8 mouse cellular contexts compared by ENCODE assay signal in the genomic region with DNA sequence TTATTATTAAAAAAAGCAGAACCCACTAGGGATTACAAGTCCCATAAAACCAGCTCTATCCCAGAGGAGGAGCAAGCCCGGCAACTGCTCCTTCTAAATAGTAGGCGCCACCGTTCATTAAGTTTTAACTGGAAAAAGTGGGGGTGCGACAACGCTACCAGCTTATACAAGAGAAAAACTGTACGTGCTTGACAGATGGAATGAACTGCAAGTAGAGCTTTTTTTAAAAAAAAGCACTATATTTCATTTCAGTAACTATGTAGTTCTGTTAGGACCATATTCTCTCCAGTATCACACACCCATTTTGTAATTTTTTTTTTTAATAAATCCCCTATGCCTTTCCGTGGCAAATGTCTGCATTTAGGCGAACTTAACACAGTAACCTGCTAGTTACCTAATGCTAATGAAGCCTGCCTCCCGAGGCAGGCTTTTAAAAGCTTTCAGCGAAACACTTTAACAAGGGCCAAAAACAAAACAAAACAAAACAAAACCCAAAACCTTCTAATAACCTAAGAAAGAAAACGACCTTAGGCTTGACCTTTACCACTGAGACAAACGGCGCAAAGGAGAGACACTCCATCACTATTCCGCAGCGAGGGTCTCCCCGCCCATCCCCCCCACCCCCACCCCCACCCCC. TPM values are rescaled to one million over a fixed set of nuclear protein-coding genes. Genes with fewer than 3 reads are reported as not detected.
DNase-seq lines count a peak whose midpoint lies in the region; ATAC-seq and TF ChIP-seq lines count a peak whose summit lies in the region.

No protein-coding gene starts in this region.

- no peaks in the 10 kb centered on the region for H3K27me3 ChIP-seq in hindbrain, postnatal 0 days (ENCODE audit: insufficient read depth, low read length)

- peaks cover 57% of the 10 kb centered on the region for H3K79me2 ChIP-seq in macrophage (ENCODE audit: inconsistent target)

- 0 out of 2 replicates have a peak overlapping the region, but pooled peaks have one; percentile 87 for H3K27ac ChIP-seq in hindbrain, postnatal 0 days
- H3K27ac ChIP-seq in macrophage: peak overlapping the region; percentile 21; the same call in 1 of the 2 replicates

- WGBS in lung, adult 2 months: 2% methylated on average over 16 of the region's 16 CpGs
- WGBS in hindbrain, postnatal 0 days: 1% methylated on average over 16 of the region's 16 CpGs
- WGBS in macrophage (ENCODE audit: missing documents): 12% methylated on average over 11 of the region's 16 CpGs

- H3K4me1 ChIP-seq in lung, adult 2 months (ENCODE audit: control insufficient read depth, insufficient read depth, low read length): peaks cover 23% of the 10 kb centered on the region
- peaks cover 8% of the 10 kb centered on the region; the same call in 1 of the 2 replicates for H3K4me1 ChIP-seq in hindbrain, postnatal 0 days (ENCODE audit: insufficient read depth, low read length)

- no peak for TF ChIP-seq CTCF in lung, adult 2 months (IDR thresholded peaks at IDR 0.05; ENCODE audit: insufficient read depth, low read length)
- no peak for TF ChIP-seq CTCF in brain, embryonic 14.5 days (IDR thresholded peaks at IDR 0.05; ENCODE audit: borderline replicate concordance, extremely low read depth, insufficient read depth, insufficient read length)
- TF ChIP-seq CTCF in hindbrain, postnatal 0 days (IDR thresholded peaks at IDR 0.05; ENCODE audit: low read depth): no peak

- TF ChIP-seq POLR2A in lung, adult 2 months (IDR thresholded peaks at IDR 0.05; ENCODE audit: borderline replicate concordance, extremely low read depth, low read depth, low read length): no peak
- TF ChIP-seq POLR2A in brain, embryonic 14.5 days (IDR thresholded peaks at IDR 0.05; ENCODE audit: borderline replicate concordance, extremely low read depth, insufficient read depth, insufficient read length, poor library complexity, severe bottlenecking): no peak

- ATAC-seq in hindbrain, postnatal 0 days: no peak; the same call in 1 of the 2 replicates

- no peaks in the 10 kb centered on the region for H3K9me3 ChIP-seq in hindbrain, postnatal 0 days (ENCODE audit: low read length)

- peak overlapping the region; percentile 78 for H3K9ac ChIP-seq in hindbrain, postnatal 0 days (replicated peaks; ENCODE audit: low read length)

- peak overlapping the region; percentile 99 for H3K4me3 ChIP-seq in lung, adult 2 months (replicated peaks; ENCODE audit: extremely low read depth, low read depth, low read length)
- peak overlapping the region; percentile 65 for H3K4me3 ChIP-seq in hindbrain, postnatal 0 days (ENCODE audit: low read length)
- peak overlapping the region; percentile 59 for H3K4me3 ChIP-seq in macrophage (ENCODE audit: inconsistent target)

- H3K36me3 ChIP-seq in hindbrain, postnatal 0 days (ENCODE audit: insufficient read depth, low read length): no peaks in the 10 kb centered on the region
- no peaks in the 10 kb centered on the region for H3K36me3 ChIP-seq in macrophage (ENCODE audit: inconsistent target)

- peak overlapping the region; percentile 57 for H3K4me2 ChIP-seq in hindbrain, postnatal 0 days (ENCODE audit: low read depth, low read length)

- DNase-seq in lung, adult 2 months: no peak
- DNase-seq in lung, postnatal 14 days: no peak
- peak; percentile 62 for DNase-seq in brain, embryonic 14.5 days (ENCODE audit: low read depth)
- DNase-seq in hindbrain, postnatal 0 days (ENCODE audit: low spot score): peak; percentile 35
- no peak for DNase-seq in adrenal gland, postnatal 25 days
- DNase-seq in lung, postnatal 10 days: no peak
- DNase-seq in gastrocnemius, postnatal 25 days: no peak

RNA-seq across cellular contexts. Expression of a gene that starts 1.0 kb away (rescaled TPM):
- polyA plus RNA-seq in lung, adult 2 months (2012; rRNA removed): 8.1 and 13.0 TPM in 2 replicates
- 39.5 and 46.8 TPM in 2 replicates for polyA plus RNA-seq in brain, embryonic 14.5 days (2012; rRNA removed)
- 51.0 and 53.2 TPM in 2 replicates for total RNA-seq in hindbrain, postnatal 0 days (2014; rRNA removed)
- polyA plus RNA-seq in hindbrain, postnatal 0 days (2015; fragmentation: Nextera tagmentation; extraction: Ambion mirVana): 25.6 and 28.0 TPM in 2 replicates
- total RNA-seq in macrophage (2018; cell fraction: chromatin; rRNA removed): 10 to 100 TPM; 17.5 to 61.8 (median 32.3) TPM
- total RNA-seq in macrophage (2018; cell fraction: cytosol; rRNA removed): 10 to 100 TPM; 45.7 to 76.2 (median 63.1) TPM
- 10 to 100 TPM; 27.8 to 82.9 (median 47.6) TPM for total RNA-seq in macrophage (2018; cell fraction: nucleus; rRNA removed)
- 35.3 to 58.7 TPM (median 56.2 TPM) in 3 replicates for polyA plus RNA-seq in macrophage (2018)
- total RNA-seq in adrenal gland, postnatal 25 days (2021): 51.8 and 52.7 TPM in 2 replicates
- 10 to 100 TPM; 30.7 to 31.8 TPM for total RNA-seq in gastrocnemius, postnatal 25 days (2021)

RNA-seq across cellular contexts. Expression of a gene that starts 45.5 kb away (rescaled TPM):
- 0.34 and 15.0 TPM in 2 replicates for polyA plus RNA-seq in lung, adult 2 months (2012; rRNA removed)
- 1.8 and 4.1 TPM in 2 replicates for polyA plus RNA-seq in brain, embryonic 14.5 days (2012; rRNA removed)
- total RNA-seq in hindbrain, postnatal 0 days (2014; rRNA removed): 1.2 and 2.5 TPM in 2 replicates
- 0.38 and 0.58 TPM in 2 replicates for polyA plus RNA-seq in hindbrain, postnatal 0 days (2015; fragmentation: Nextera tagmentation; extraction: Ambion mirVana)
- 1 to 10 TPM in 15 of 26 experiments, under 1 TPM in 10, not detected in 1; 0.08 to 5.6 (median 1.5) TPM for total RNA-seq in macrophage (2018; cell fraction: chromatin; rRNA removed)
- total RNA-seq in macrophage (2018; cell fraction: cytosol; rRNA removed): under 1 TPM in 25 of 26 experiments, not detected in 1; under 0.01 to 0.88 (median 0.17) TPM
- 1 to 10 TPM in 11 of 26 experiments, under 1 TPM in 13, not detected in 2; 0.10 to 3.1 (median 0.98) TPM for total RNA-seq in macrophage (2018; cell fraction: nucleus; rRNA removed)
- 0.06 TPM in 1 of 3 replicates, not detected in the others for polyA plus RNA-seq in macrophage (2018)
- total RNA-seq in adrenal gland, postnatal 25 days (2021): 4.1 and 8.5 TPM in 2 replicates
- total RNA-seq in gastrocnemius, postnatal 25 days (2021): 1,000 to 10,000 TPM; 4,872 to 5,741 TPM

Comparison
In these comparisons a context has a peak if more than half of its experiments do, and no peak if none do; other contexts are left out.
1. DNase-seq: peak in brain, embryonic 14.5 days (single experiment) and hindbrain, postnatal 0 days (single experiment); none in lung, adult 2 months (single experiment), lung, postnatal 14 days (single experiment), adrenal gland, postnatal 25 days (single experiment), lung, postnatal 10 days (single experiment) and gastrocnemius, postnatal 25 days (single experiment).
2. Peak in every context shown above with its lines, with median percentiles within 50 percentile points of each other: H3K4me3 ChIP-seq.